In genomic region chr1:24222231-24222630, GRCm38 (mm10) we compare ENCODE assay signal across 19 mouse cellular contexts. TPM values are rescaled to one million over a fixed set of nuclear protein-coding genes. Genes with fewer than 3 reads are reported as not detected.
"Had no signal": no experiment of that assay in that cellular context is flagged by ENCODE, and none has a peak within 500 bp of the region (broad histone marks: within the 10 kb centered on the region; RNA-seq: fewer than 3 reads in every experiment).

No protein-coding gene starts in this region.

- H3K27ac ChIP-seq: lung, embryonic 15.5 days; macrophage; midbrain, embryonic 13.5 days; midbrain, embryonic 15.5 days; neural tube, embryonic 12.5 days; stomach, embryonic 15.5 days; stomach, postnatal 0 days had no signal

- H3K4me3 ChIP-seq: lung, embryonic 15.5 days; megakaryocyte, embryonic 14.5 days; midbrain, embryonic 13.5 days; midbrain, embryonic 15.5 days; neural tube, embryonic 12.5 days; stomach, embryonic 15.5 days had no signal

- DNase-seq: lung, adult 2 months; lung, postnatal 14 days; lung, postnatal 36 days; right cerebral cortex, postnatal 14 days; thymus, adult 2 months; thymus, postnatal 25 days; thymus, postnatal 4 days had no signal

- H3K27me3 ChIP-seq: lung, embryonic 15.5 days; megakaryocyte, embryonic 14.5 days; midbrain, embryonic 13.5 days; midbrain, embryonic 15.5 days; neural tube, embryonic 12.5 days; stomach, embryonic 15.5 days had no signal

- H3K4me1 ChIP-seq: megakaryocyte, embryonic 14.5 days; neural tube, embryonic 12.5 days had no signal

RNA-seq across cellular contexts. Expression of gene Col9a1, which starts 44.8 kb away (rescaled TPM):
- total RNA-seq: megakaryocyte progenitor cell, adult 5-6 weeks; monocyte, adult 5-6 weeks; neutrophil, adult 5-6 weeks had no signal
- polyA plus RNA-seq: macrophage; spleen, adult 2 months had no signal
